Mouse (Mus musculus) adrenal gland, adult 8-10 months (tissue): Measurements from ENCODE around the gene Zfp691. TPM values are rescaled to one million over a fixed set of nuclear protein-coding genes. Genes with fewer than 3 reads are reported as not detected.
A peak's percentile ranks its signal among the peaks of the same experiment; 100 is the strongest.

Experiments used
- DNase-seq: peaks from one replicate; pipeline ENCODE4 v3.0.0; 2022
- total RNA-seq, 4 experiments: library from RNA; stranded (reverse); gene quantifications; 2 replicates each; pipeline ENCODE4 v1.2.4; 2022

Gene Zfp691
- total RNA-seq, 4 experiments from 2014 or later, result 11.7 to 14.2 (median 12.9) TPM

- DNase-seq, result no peak
Measured at GRCm38 (mm10) chr4:119167068-119167467, 6.9 kb downstream of the Zfp691 start.

- no peak for DNase-seq
Measured at GRCm38 (mm10) chr4:119165916-119166315, 8.1 kb downstream of the Zfp691 start.

- DNase-seq, result no peak
Measured at GRCm38 (mm10) chr4:119162990-119163389, 11.0 kb downstream of the Zfp691 start.

GRCm38 (mm10) chr4:119161358-119161757, 12.6 kb downstream of the Zfp691 start:
- DNase-seq, result no peak

GRCm38 (mm10) chr4:119157891-119158290, 16.1 kb downstream of the Zfp691 start:
- DNase-seq, result no peak

GRCm38 (mm10) chr4:119157186-119157585, 16.8 kb downstream of the Zfp691 start:
- DNase-seq, result no peak

- no peak for DNase-seq
Measured at GRCm38 (mm10) chr4:119148741-119149140, 25.3 kb downstream of the Zfp691 start.

- no peak for DNase-seq
Measured at GRCm38 (mm10) chr4:119147347-119147746, 26.6 kb downstream of the Zfp691 start.

GRCm38 (mm10) chr4:119146816-119147215, 27.2 kb downstream of the Zfp691 start:
- peak; percentile 47 for DNase-seq

- DNase-seq, result no peak
Measured at GRCm38 (mm10) chr4:119142230-119142871, 31.6 kb downstream of the Zfp691 start.

- DNase-seq, result no peak
Measured at GRCm38 (mm10) chr4:119141191-119141590, 32.8 kb downstream of the Zfp691 start.

GRCm38 (mm10) chr4:119140126-119140525, 33.9 kb downstream of the Zfp691 start:
- DNase-seq, result no peak

- no peak for DNase-seq
Measured at GRCm38 (mm10) chr4:119138776-119139175, 35.2 kb downstream of the Zfp691 start.

GRCm38 (mm10) chr4:119138171-119138570, 35.8 kb downstream of the Zfp691 start:
- peak; percentile 59 for DNase-seq

- no peak for DNase-seq
Measured at GRCm38 (mm10) chr4:119137313-119137712, 36.7 kb downstream of the Zfp691 start.

- no peak for DNase-seq
Measured at GRCm38 (mm10) chr4:119133860-119134259, 40.1 kb downstream of the Zfp691 start.

- DNase-seq, result no peak
Measured at GRCm38 (mm10) chr4:119133306-119133705, 40.7 kb downstream of the Zfp691 start.

- DNase-seq, result no peak
Measured at GRCm38 (mm10) chr4:119131189-119131910, 42.6 kb downstream of the Zfp691 start.

- DNase-seq, result no peak
Measured at GRCm38 (mm10) chr4:119129096-119129495, 44.9 kb downstream of the Zfp691 start.

GRCm38 (mm10) chr4:119128547-119128946, 45.4 kb downstream of the Zfp691 start:
- no peak for DNase-seq

- no peak for DNase-seq
Measured at GRCm38 (mm10) chr4:119127229-119127628, 46.8 kb downstream of the Zfp691 start.

GRCm38 (mm10) chr4:119125577-119126270, 48.3 kb downstream of the Zfp691 start:
- DNase-seq, result no peak

- DNase-seq, result no peak
Measured at GRCm38 (mm10) chr4:119124771-119125273, 49.2 kb downstream of the Zfp691 start.
